Mouse (Mus musculus): ENCODE data around the gene Nsun6. TPM values are rescaled to one million over a fixed set of nuclear protein-coding genes. Genes with fewer than 3 reads are reported as not detected.

Nsun6 gene
- polyA plus RNA-seq, 1 experiment from 2014 or later = 8.5 TPM

- Histone ChIP-seq H3K4me1 (0 out of 2 replicates have a peak, but pooled peaks cover 7% of the 10 kb centered on the region), H3K27me3 (replicated peaks) (no peaks in the 10 kb centered on the region), H3K27ac (peak overlapping the region; percentile 91), H3K4me3 (replicated peaks) (peak overlapping the region; percentile 79), H3K9ac (peak overlapping the region; percentile 46), H3K9me3 (no peaks in the 10 kb centered on the region), H3K36me3 (no peaks in the 10 kb centered on the region), H3K4me2 (peak overlapping the region; percentile 74)
- ATAC-seq (ENCODE audit: insufficient read depth, low FRiP score, low read depth) = peak; percentile 3
- 16% methylated on average over 10 of the region's 10 CpGs for WGBS
Observed at GRCm38 (mm10) chr2:15054496-15054895, 373 bp downstream of the Nsun6 start.

GRCm38 (mm10) chr2:15049117-15049873 is 5.6 kb downstream of the Nsun6 start, which contains the start of gene Arl5b:
Gene Arl5b, plus strand, starts transcription at chr2:15049395.
- Histone ChIP-seq H3K27ac (peak within 1 kb of the TSS; percentile 69; the same call in 1 of the 2 replicates), H3K27me3 (replicated peaks) (no peaks in the 10 kb centered on the region), H3K9me3 (no peaks in the 10 kb centered on the region), H3K4me2 (peak within 1 kb of the TSS; percentile 59), H3K36me3 (no peaks in the 10 kb centered on the region), H3K9ac (peak within 1 kb of the TSS; percentile 33), H3K4me1 (peaks cover 5% of the 10 kb centered on the region; the same call in 1 of the 2 replicates), H3K4me3 (replicated peaks) (peak within 1 kb of the TSS; percentile 71)
- ATAC-seq (ENCODE audit: insufficient read depth, low FRiP score, low read depth) = peak; percentile 98
- WGBS = 8% methylated on average over 20 of the region's 20 CpGs

- no peak overlapping the region for H3K9ac ChIP-seq
- no peaks in the 10 kb centered on the region for H3K4me1 ChIP-seq
- no peaks in the 10 kb centered on the region for H3K36me3 ChIP-seq
- 55% methylated on average over 5 of the region's 5 CpGs for WGBS
- H3K9me3 ChIP-seq = no peaks in the 10 kb centered on the region
- no peak overlapping the region for H3K4me2 ChIP-seq
- H3K4me3 ChIP-seq (replicated peaks) = no peak overlapping the region
- H3K27me3 ChIP-seq (replicated peaks) = no peaks in the 10 kb centered on the region
- ATAC-seq (ENCODE audit: insufficient read depth, low FRiP score, low read depth) = no peak
- H3K27ac ChIP-seq = no peak overlapping the region
Observed at GRCm38 (mm10) chr2:15040326-15040725, 14.5 kb downstream of the Nsun6 start.

GRCm38 (mm10) chr2:15038705-15039104 is 16.2 kb downstream of the Nsun6 start:
- H3K4me1 ChIP-seq = no peaks in the 10 kb centered on the region
- no peaks in the 10 kb centered on the region for H3K36me3 ChIP-seq
- ATAC-seq (ENCODE audit: insufficient read depth, low FRiP score, low read depth) = no peak
- H3K9ac ChIP-seq = no peak overlapping the region
- no peaks in the 10 kb centered on the region for H3K9me3 ChIP-seq
- no peak overlapping the region for H3K27ac ChIP-seq
- H3K4me3 ChIP-seq (replicated peaks) = no peak overlapping the region
- 81% methylated on average over 6 of the region's 6 CpGs for WGBS
- no peak overlapping the region for H3K4me2 ChIP-seq
- no peaks in the 10 kb centered on the region for H3K27me3 ChIP-seq (replicated peaks)

GRCm38 (mm10) chr2:15027816-15028215 is 27.1 kb downstream of the Nsun6 start:
- Histone ChIP-seq H3K4me3 (replicated peaks) (no peak overlapping the region), H3K9ac (no peak overlapping the region), H3K27ac (no peak overlapping the region), H3K27me3 (replicated peaks) (no peaks in the 10 kb centered on the region), H3K4me2 (no peak overlapping the region), H3K4me1 (no peaks in the 10 kb centered on the region), H3K9me3 (no peaks in the 10 kb centered on the region), H3K36me3 (0 out of 2 replicates have a peak, but pooled peaks cover 2% of the 10 kb centered on the region)
- WGBS = 68% methylated on average over 1 of the region's 1 CpGs
- no peak for ATAC-seq (ENCODE audit: insufficient read depth, low FRiP score, low read depth)

- Histone ChIP-seq H3K9ac (no peak overlapping the region), H3K9me3 (no peaks in the 10 kb centered on the region), H3K27me3 (replicated peaks) (no peaks in the 10 kb centered on the region), H3K4me1 (no peaks in the 10 kb centered on the region), H3K4me3 (replicated peaks) (no peak overlapping the region), H3K4me2 (no peak overlapping the region), H3K36me3 (0 out of 2 replicates have a peak, but pooled peaks cover 2% of the 10 kb centered on the region), H3K27ac (no peak overlapping the region)
- WGBS = 82% methylated on average over 3 of the region's 3 CpGs
- ATAC-seq (ENCODE audit: insufficient read depth, low FRiP score, low read depth) = no peak
Observed at GRCm38 (mm10) chr2:15026817-15027216, 28.1 kb downstream of the Nsun6 start.

GRCm38 (mm10) chr2:15008072-15008471 is 46.8 kb downstream of the Nsun6 start:
- 68% methylated on average over 1 of the region's 1 CpGs for WGBS
- no peak overlapping the region for H3K4me3 ChIP-seq (replicated peaks)
- no peak overlapping the region for H3K27ac ChIP-seq
- ATAC-seq (ENCODE audit: insufficient read depth, low FRiP score, low read depth) = no peak
- no peaks in the 10 kb centered on the region for H3K27me3 ChIP-seq (replicated peaks)
- H3K9me3 ChIP-seq = no peaks in the 10 kb centered on the region
- no peaks in the 10 kb centered on the region; the same call in 1 of the 2 replicates for H3K36me3 ChIP-seq
- H3K4me2 ChIP-seq = no peak overlapping the region
- no peaks in the 10 kb centered on the region for H3K4me1 ChIP-seq
- no peak overlapping the region for H3K9ac ChIP-seq

GRCm38 (mm10) chr2:15007531-15007930 is 47.3 kb downstream of the Nsun6 start:
- Histone ChIP-seq H3K9ac (no peak overlapping the region), H3K27ac (no peak overlapping the region), H3K4me3 (replicated peaks) (no peak overlapping the region), H3K4me2 (no peak overlapping the region), H3K36me3 (no peaks in the 10 kb centered on the region; the same call in 1 of the 2 replicates), H3K4me1 (no peaks in the 10 kb centered on the region), H3K9me3 (no peaks in the 10 kb centered on the region), H3K27me3 (replicated peaks) (no peaks in the 10 kb centered on the region)
- ATAC-seq (ENCODE audit: insufficient read depth, low FRiP score, low read depth) = no peak
- 85% methylated on average over 3 of the region's 3 CpGs for WGBS

GRCm38 (mm10) chr2:14997836-14998235 is 57.0 kb downstream of the Nsun6 start:
- no peaks in the 10 kb centered on the region for H3K27me3 ChIP-seq (replicated peaks)
- WGBS = 74% methylated on average over 5 of the region's 5 CpGs
- ATAC-seq (ENCODE audit: insufficient read depth, low FRiP score, low read depth) = no peak

GRCm38 (mm10) chr2:14996036-14996435 is 58.8 kb downstream of the Nsun6 start:
- no peak for ATAC-seq (ENCODE audit: insufficient read depth, low FRiP score, low read depth)

More at GRCm38 (mm10) chr2:14997836-14998235, 57.0 kb downstream of the Nsun6 start:
- Histone ChIP-seq H3K4me3 (replicated peaks) (no peak overlapping the region), H3K4me1 (no peaks in the 10 kb centered on the region), H3K27ac (no peak overlapping the region), H3K36me3 (no peaks in the 10 kb centered on the region), H3K4me2 (no peak overlapping the region), H3K9ac (no peak overlapping the region), H3K9me3 (no peaks in the 10 kb centered on the region)

GRCm38 (mm10) chr2:14992531-14992930 is 62.3 kb downstream of the Nsun6 start:
- Histone ChIP-seq H3K9me3 (no peaks in the 10 kb centered on the region), H3K27ac (no peak overlapping the region), H3K4me3 (replicated peaks) (no peak overlapping the region), H3K27me3 (replicated peaks) (no peaks in the 10 kb centered on the region), H3K4me1 (no peaks in the 10 kb centered on the region), H3K4me2 (no peak overlapping the region), H3K9ac (no peak overlapping the region), H3K36me3 (no peaks in the 10 kb centered on the region)
- ATAC-seq (ENCODE audit: insufficient read depth, low FRiP score, low read depth) = no peak
- 87% methylated on average over 4 of the region's 4 CpGs for WGBS

More at GRCm38 (mm10) chr2:14996036-14996435, 58.8 kb downstream of the Nsun6 start:
- no peaks in the 10 kb centered on the region for H3K36me3 ChIP-seq
- no peak overlapping the region for H3K4me3 ChIP-seq (replicated peaks)
- no peaks in the 10 kb centered on the region for H3K27me3 ChIP-seq (replicated peaks)
- no peak overlapping the region for H3K4me2 ChIP-seq
- no peaks in the 10 kb centered on the region for H3K9me3 ChIP-seq
- no peak overlapping the region for H3K9ac ChIP-seq
- WGBS = 81% methylated on average over 4 of the region's 4 CpGs
- no peak overlapping the region for H3K27ac ChIP-seq
- H3K4me1 ChIP-seq = no peaks in the 10 kb centered on the region

GRCm38 (mm10) chr2:14989350-14989749 is 65.5 kb downstream of the Nsun6 start:
- H3K4me1 ChIP-seq = no peaks in the 10 kb centered on the region
- H3K9ac ChIP-seq = no peak overlapping the region
- no peak overlapping the region for H3K4me3 ChIP-seq (replicated peaks)
- ATAC-seq (ENCODE audit: insufficient read depth, low FRiP score, low read depth) = no peak
- H3K36me3 ChIP-seq = no peaks in the 10 kb centered on the region
- H3K9me3 ChIP-seq = no peaks in the 10 kb centered on the region
- H3K27me3 ChIP-seq (replicated peaks) = no peaks in the 10 kb centered on the region
- H3K4me2 ChIP-seq = no peak overlapping the region
- H3K27ac ChIP-seq = no peak overlapping the region
- WGBS = 79% methylated on average over 4 of the region's 4 CpGs

Measured in stomach, embryonic 15.5 days (tissue).